Mouse (Mus musculus) CH12.LX (cell line): ENCODE measurements at regions not wholly inside any gene's neighbourhood (a gene's known extent, or its start where the extent isn't known, plus 50 kb on each side); places are given as distances from the start of the nearest gene placed in this dataset.

ENCODE experiments used
- CTCF ChIP-seq, 2 experiments: IDR thresholded peaks in 1 of 2; conservative IDR thresholded peaks in 1 of 2; 2 replicates each; pipeline ENCODE4 v1.5.1; 2011 to 2012; ENCODE audit warnings: low read depth in 2 of 2, low read length in 2 of 2, improper control_type of control experiment in 1 of 2, inconsistent platforms in 1 of 2, mild to moderate bottlenecking in 1 of 2, moderate library complexity in 1 of 2
- MYC ChIP-seq: IDR thresholded peaks from 2 replicates; pipeline ENCODE4 v1.6.1; 2011; ENCODE audit warnings: low read depth, mild to moderate bottlenecking, improper control_type of control experiment, low read length
- NELFE ChIP-seq: IDR thresholded peaks from 2 replicates; pipeline ENCODE4 v1.6.1; 2011; ENCODE audit warnings: low read depth, low read length, improper control_type of control experiment
- POLR2A ChIP-seq: IDR thresholded peaks from 2 replicates; pipeline ENCODE4 v1.6.1; 2011; ENCODE audit warnings: low read depth, mild to moderate bottlenecking, improper control_type of control experiment, low read length
- RCOR1 ChIP-seq: conservative IDR thresholded peaks from 2 replicates; pipeline ENCODE4 v1.6.1; 2012; ENCODE audit warnings: low read depth, mild to moderate bottlenecking, inconsistent platforms, low read length, improper control_type of control experiment
- USF2 ChIP-seq: conservative IDR thresholded peaks from 2 replicates; pipeline ENCODE4 v1.6.1; 2011; ENCODE audit warnings: low read depth, low read length, improper control_type of control experiment
- ZNF384 ChIP-seq: IDR thresholded peaks from 2 replicates; pipeline ENCODE4 v1.6.1; 2012; ENCODE audit warnings: low read depth, low read length, improper control_type of control experiment, inconsistent platforms

DNA sequence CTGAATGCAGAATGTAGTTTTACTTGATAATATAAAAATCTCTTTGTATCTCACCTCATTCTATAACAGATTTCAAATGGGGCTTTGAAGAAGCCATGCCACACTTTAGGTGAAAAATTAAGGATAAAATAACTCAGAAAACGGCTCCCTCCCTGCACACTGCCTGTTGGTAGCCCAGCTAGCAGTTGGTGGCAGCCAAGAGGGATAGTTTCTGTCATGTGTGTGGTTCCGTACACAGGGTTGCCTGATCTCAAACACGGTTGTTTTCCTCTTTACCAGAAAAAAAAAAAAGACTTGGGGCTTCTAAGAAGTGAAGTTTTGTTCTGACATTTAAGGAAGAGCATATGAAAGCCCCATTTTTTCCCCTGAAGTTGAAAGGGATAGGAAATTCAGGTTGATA lies 773.1 kb upstream of the Car8 start:
- TF ChIP-seq POLR2A (no peak), CTCF (conservative IDR thresholded peaks at IDR 0.05 in 1 of 2, IDR thresholded peaks at IDR 0.05 in 1 of 2; ENCODE audit: low read depth in 2 of 2, low read length in 2 of 2) (no peak), NELFE (no peak), ZNF384 (no peak), MYC (no peak), USF2 (no peak), RCOR1 (no peak)
